Mouse (Mus musculus) heart, adult 10 weeks (tissue): ENCODE results near the gene Tle3. TPM values are rescaled to one million over a fixed set of nuclear protein-coding genes. Genes with fewer than 3 reads are reported as not detected.

Source experiments
- polyA plus RNA-seq: library from polyadenylated mRNA; stranded (reverse); fragments of 350-450 nt; fragmentation: Illumina TruSeq; extraction: RNeasy Lipid Tissue Mini Kit (QIAGEN cat#74804); gene quantifications from one replicate; pipeline ENCODE4 v1.2.3, GENCODE M21; 2014; ENCODE audit warnings: low read depth, low replicate concordance

Tle3 gene
- polyA plus RNA-seq = 9.6 TPM

GRCm38 (mm10) chr9:61371755-61372509 is at the start of gene Tle3:
Tle3 (plus strand) TSS chr9:61372366.

